Mouse (Mus musculus): ENCODE measurements around the gene Ints12. TPM values are rescaled to one million over a fixed set of nuclear protein-coding genes. Genes with fewer than 3 reads are reported as not detected.

The Ints12 gene
- total and polyA plus RNA-seq, 2 experiments: 1.5 to 4.6 TPM

DNA sequence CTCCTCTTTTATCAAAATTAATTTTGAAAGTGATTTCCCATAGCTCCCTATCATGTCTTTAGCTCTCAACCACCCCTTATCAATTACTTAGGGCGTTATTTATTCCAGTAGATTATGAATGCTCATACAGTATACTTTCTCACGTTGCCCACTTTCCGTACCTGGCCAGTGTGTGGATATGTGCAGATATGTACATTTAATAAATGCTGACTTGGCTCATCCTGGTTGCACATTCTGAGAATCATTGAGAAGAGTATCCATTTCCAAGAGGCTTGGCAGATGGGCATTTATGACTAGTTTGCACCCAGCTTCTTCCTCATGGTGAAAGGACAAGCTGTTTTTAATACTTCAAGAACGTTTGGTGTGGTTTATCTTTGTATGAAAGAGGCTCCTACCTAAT is 18.2 kb downstream of the Ints12 start:
- no peak overlapping the region for H3K9ac ChIP-seq (ENCODE audit: low read depth, low read length)
- 92% methylated on average over 4 of the region's 4 CpGs for WGBS
- TF ChIP-seq CTCF (IDR thresholded peaks at IDR 0.05; ENCODE audit: low read depth, low read length): no peak
- no peak for TF ChIP-seq POLR2A (IDR thresholded peaks at IDR 0.05; ENCODE audit: extremely low read depth, insufficient read depth, low read length)

DNA sequence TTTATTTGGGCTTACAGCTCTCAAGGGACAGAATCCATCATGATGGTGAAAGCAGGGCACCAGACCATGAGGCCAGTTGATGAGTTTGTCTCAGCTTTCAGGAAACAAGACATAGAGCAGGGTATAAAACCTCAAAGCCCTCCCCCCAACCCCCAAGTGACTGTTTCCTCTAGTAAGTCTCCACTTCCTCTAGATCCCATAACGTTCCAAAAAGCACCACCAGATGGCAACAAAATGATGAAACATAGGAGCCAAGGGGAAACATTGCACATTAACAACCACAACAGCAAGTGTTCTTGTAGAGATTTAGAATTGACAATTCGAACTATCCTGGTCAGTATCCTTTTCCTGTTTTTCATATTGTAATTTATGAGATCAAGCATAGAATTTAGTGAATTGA is 20.1 kb downstream of the Ints12 start:
- H3K4me1 ChIP-seq (ENCODE audit: control insufficient read depth, insufficient read depth, low read length): no peaks in the 10 kb centered on the region
- no peak overlapping the region for H3K9ac ChIP-seq (ENCODE audit: low read depth, low read length)
- WGBS: 22% methylated on average over 2 of the region's 2 CpGs
- no peak overlapping the region for H3K4me3 ChIP-seq (ENCODE audit: insufficient read depth, low read depth, low read length)
- peak; percentile 10 for DNase-seq (ENCODE audit: extremely low read depth, low read depth, low spot score)
- peak; percentile 17; the same call in 1 of the 2 replicates for TF ChIP-seq CTCF (IDR thresholded peaks at IDR 0.05; ENCODE audit: low read depth, low read length)
- no peak for TF ChIP-seq POLR2A (IDR thresholded peaks at IDR 0.05; ENCODE audit: extremely low read depth, insufficient read depth, low read length)
- no peaks in the 10 kb centered on the region for H3K79me2 ChIP-seq (ENCODE audit: control insufficient read depth, insufficient read depth, low read length)
- H3K36me3 ChIP-seq (ENCODE audit: control insufficient read depth, insufficient read depth, low read length): peaks cover 18% of the 10 kb centered on the region
- no peak overlapping the region for H3K27ac ChIP-seq (replicated peaks; ENCODE audit: insufficient read depth, low read depth, low read length)
- H3K27me3 ChIP-seq (ENCODE audit: control insufficient read depth, insufficient read depth, low read length): no peaks in the 10 kb centered on the region

More for the DNA sequence above, 18.2 kb downstream of the Ints12 start:
- H3K27ac ChIP-seq (replicated peaks; ENCODE audit: insufficient read depth, low read depth, low read length): no peak overlapping the region
- H3K4me1 ChIP-seq (ENCODE audit: control insufficient read depth, insufficient read depth, low read length): no peaks in the 10 kb centered on the region
- no peak overlapping the region for H3K4me3 ChIP-seq (ENCODE audit: insufficient read depth, low read depth, low read length)
- no peak for DNase-seq (ENCODE audit: extremely low read depth, low read depth, low spot score)
- H3K27me3 ChIP-seq (ENCODE audit: control insufficient read depth, insufficient read depth, low read length): no peaks in the 10 kb centered on the region
- peaks cover 31% of the 10 kb centered on the region for H3K36me3 ChIP-seq (ENCODE audit: control insufficient read depth, insufficient read depth, low read length)
- H3K79me2 ChIP-seq (ENCODE audit: control insufficient read depth, insufficient read depth, low read length): no peaks in the 10 kb centered on the region

DNA sequence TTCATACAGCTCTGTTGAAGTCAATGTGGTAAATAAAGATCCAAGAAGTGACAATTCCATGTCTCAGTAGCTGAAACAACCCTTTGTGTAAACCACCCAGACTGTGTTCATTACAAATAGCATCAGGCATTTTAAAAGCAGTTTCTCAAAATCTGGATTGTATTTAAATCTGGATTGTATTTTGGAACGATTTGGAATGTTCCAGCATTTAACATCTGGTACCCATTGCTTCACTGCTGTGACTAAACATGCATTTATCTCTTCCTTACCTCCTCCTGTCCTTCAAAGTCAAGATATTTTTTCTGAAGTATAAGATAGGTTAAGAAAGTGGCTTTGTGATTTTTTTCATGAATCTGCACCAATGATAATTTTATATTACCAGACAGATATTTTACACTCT is 21.6 kb downstream of the Ints12 start:
- 60% methylated on average over 1 of the region's 1 CpGs for WGBS
- no peak for DNase-seq (ENCODE audit: extremely low read depth, low read depth, low spot score)
- H3K27me3 ChIP-seq (ENCODE audit: control insufficient read depth, insufficient read depth, low read length): no peaks in the 10 kb centered on the region
- H3K36me3 ChIP-seq (ENCODE audit: control insufficient read depth, insufficient read depth, low read length): peaks cover 9% of the 10 kb centered on the region
- no peaks in the 10 kb centered on the region for H3K4me1 ChIP-seq (ENCODE audit: control insufficient read depth, insufficient read depth, low read length)
- H3K4me3 ChIP-seq (ENCODE audit: insufficient read depth, low read depth, low read length): no peak overlapping the region
- no peaks in the 10 kb centered on the region for H3K79me2 ChIP-seq (ENCODE audit: control insufficient read depth, insufficient read depth, low read length)
- no peak overlapping the region for H3K9ac ChIP-seq (ENCODE audit: low read depth, low read length)
- TF ChIP-seq CTCF (IDR thresholded peaks at IDR 0.05; ENCODE audit: low read depth, low read length) (no peak), POLR2A (IDR thresholded peaks at IDR 0.05; ENCODE audit: extremely low read depth, insufficient read depth, low read length) (no peak)
- H3K27ac ChIP-seq (replicated peaks; ENCODE audit: insufficient read depth, low read depth, low read length): no peak overlapping the region

DNA sequence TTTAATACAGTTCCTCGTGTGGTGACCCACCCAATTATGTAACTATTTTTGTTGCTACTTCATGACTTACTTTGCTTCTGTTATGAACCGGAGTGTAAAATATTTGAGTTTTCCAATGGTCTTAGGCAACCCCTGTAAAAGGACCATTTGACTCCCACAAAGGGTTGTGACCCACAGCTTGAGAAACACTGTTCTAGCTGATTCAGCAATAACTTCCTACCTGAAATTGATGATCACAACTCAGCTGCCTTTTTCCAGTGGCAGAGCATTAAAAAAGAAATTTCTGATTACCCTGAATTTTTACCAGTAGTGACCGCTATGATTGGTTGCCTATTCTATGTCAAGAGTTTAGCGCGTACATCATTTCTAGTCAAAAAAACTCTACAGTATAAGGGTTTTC is 39.7 kb downstream of the Ints12 start:
- WGBS: 94% methylated on average over 5 of the region's 5 CpGs
- DNase-seq (ENCODE audit: extremely low read depth, low read depth, low spot score): no peak
- no peak overlapping the region for H3K27ac ChIP-seq (replicated peaks; ENCODE audit: insufficient read depth, low read depth, low read length)
- no peaks in the 10 kb centered on the region for H3K36me3 ChIP-seq (ENCODE audit: control insufficient read depth, insufficient read depth, low read length)
- no peaks in the 10 kb centered on the region for H3K79me2 ChIP-seq (ENCODE audit: control insufficient read depth, insufficient read depth, low read length)
- H3K27me3 ChIP-seq (ENCODE audit: control insufficient read depth, insufficient read depth, low read length): no peaks in the 10 kb centered on the region
- no peak for TF ChIP-seq CTCF (IDR thresholded peaks at IDR 0.05; ENCODE audit: low read depth, low read length)
- H3K4me1 ChIP-seq (ENCODE audit: control insufficient read depth, insufficient read depth, low read length): no peaks in the 10 kb centered on the region
- no peak overlapping the region for H3K4me3 ChIP-seq (ENCODE audit: insufficient read depth, low read depth, low read length)
- no peak overlapping the region for H3K9ac ChIP-seq (ENCODE audit: low read depth, low read length)

DNA sequence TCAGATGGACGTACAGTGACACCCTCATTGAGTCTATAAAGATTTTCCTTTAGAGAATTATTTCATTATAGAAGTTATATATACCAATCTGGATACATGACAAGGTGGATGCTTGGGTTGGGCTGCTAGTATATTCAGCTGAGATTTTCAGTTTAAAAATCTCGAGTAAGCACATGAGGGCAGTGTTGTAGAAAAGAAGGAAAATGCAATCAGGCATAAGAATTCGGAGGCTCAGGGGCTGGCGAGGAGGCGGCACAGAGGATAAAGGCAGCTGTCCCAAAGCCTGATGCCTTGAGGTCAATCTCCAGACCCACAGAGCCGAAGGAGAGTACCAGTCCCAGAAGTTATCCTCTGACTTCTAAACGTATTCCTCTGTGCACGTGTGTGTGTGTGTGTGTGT is 41.0 kb downstream of the Ints12 start:
- 71% methylated on average over 8 of the region's 8 CpGs for WGBS
- Histone ChIP-seq H3K27ac (replicated peaks; ENCODE audit: insufficient read depth, low read depth, low read length) (no peak overlapping the region), H3K27me3 (ENCODE audit: control insufficient read depth, insufficient read depth, low read length) (0 out of 2 replicates have a peak, but pooled peaks cover under 1% of the 10 kb centered on the region), H3K79me2 (ENCODE audit: control insufficient read depth, insufficient read depth, low read length) (no peaks in the 10 kb centered on the region), H3K4me3 (ENCODE audit: insufficient read depth, low read depth, low read length) (no peak overlapping the region), H3K9ac (ENCODE audit: low read depth, low read length) (no peak overlapping the region), H3K36me3 (ENCODE audit: control insufficient read depth, insufficient read depth, low read length) (no peaks in the 10 kb centered on the region), H3K4me1 (ENCODE audit: control insufficient read depth, insufficient read depth, low read length) (no peaks in the 10 kb centered on the region)
- no peak for DNase-seq (ENCODE audit: extremely low read depth, low read depth, low spot score)
- TF ChIP-seq CTCF (IDR thresholded peaks at IDR 0.05; ENCODE audit: low read depth, low read length) (no peak), POLR2A (IDR thresholded peaks at IDR 0.05; ENCODE audit: extremely low read depth, insufficient read depth, low read length) (no peak)

DNA sequence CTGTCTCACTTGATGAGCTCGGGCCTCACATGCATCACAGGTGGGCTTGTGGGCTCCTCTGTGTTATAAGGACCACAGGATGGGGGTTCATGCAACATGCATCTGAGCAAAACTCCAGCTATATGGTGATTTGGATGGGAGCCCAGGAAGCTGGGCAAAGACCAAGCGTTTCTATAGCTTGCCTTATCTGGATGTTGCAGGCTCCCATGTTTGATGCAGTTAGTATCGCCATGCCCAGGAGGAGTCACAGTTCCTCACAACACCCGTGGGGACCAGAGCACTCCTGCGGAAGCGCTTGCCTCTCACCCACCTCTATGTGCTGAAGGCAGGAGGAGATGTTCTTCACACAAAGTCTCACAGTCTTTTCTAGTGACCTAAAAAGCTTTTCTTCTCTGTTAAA is 50.2 kb downstream of the Ints12 start:
- Histone ChIP-seq H3K27ac (replicated peaks; ENCODE audit: insufficient read depth, low read depth, low read length) (no peak overlapping the region), H3K9ac (ENCODE audit: low read depth, low read length) (no peak overlapping the region), H3K79me2 (ENCODE audit: control insufficient read depth, insufficient read depth, low read length) (no peaks in the 10 kb centered on the region), H3K27me3 (ENCODE audit: control insufficient read depth, insufficient read depth, low read length) (0 out of 2 replicates have a peak, but pooled peaks cover 2% of the 10 kb centered on the region), H3K4me3 (ENCODE audit: insufficient read depth, low read depth, low read length) (no peak overlapping the region), H3K4me1 (ENCODE audit: control insufficient read depth, insufficient read depth, low read length) (no peaks in the 10 kb centered on the region), H3K36me3 (ENCODE audit: control insufficient read depth, insufficient read depth, low read length) (no peaks in the 10 kb centered on the region)
- DNase-seq (ENCODE audit: extremely low read depth, low read depth, low spot score): no peak
- TF ChIP-seq POLR2A (IDR thresholded peaks at IDR 0.05; ENCODE audit: extremely low read depth, insufficient read depth, low read length) (no peak), CTCF (IDR thresholded peaks at IDR 0.05; ENCODE audit: low read depth, low read length) (no peak)
- WGBS: 87% methylated on average over 6 of the region's 6 CpGs
